Mouse (Mus musculus): ENCODE data around the gene Ninl. TPM values are rescaled to one million over a fixed set of nuclear protein-coding genes. Genes with fewer than 3 reads are reported as not detected.

The Ninl gene
- polyA plus RNA-seq, 1 experiment from 2014 or later: 24.4 TPM

DNA sequence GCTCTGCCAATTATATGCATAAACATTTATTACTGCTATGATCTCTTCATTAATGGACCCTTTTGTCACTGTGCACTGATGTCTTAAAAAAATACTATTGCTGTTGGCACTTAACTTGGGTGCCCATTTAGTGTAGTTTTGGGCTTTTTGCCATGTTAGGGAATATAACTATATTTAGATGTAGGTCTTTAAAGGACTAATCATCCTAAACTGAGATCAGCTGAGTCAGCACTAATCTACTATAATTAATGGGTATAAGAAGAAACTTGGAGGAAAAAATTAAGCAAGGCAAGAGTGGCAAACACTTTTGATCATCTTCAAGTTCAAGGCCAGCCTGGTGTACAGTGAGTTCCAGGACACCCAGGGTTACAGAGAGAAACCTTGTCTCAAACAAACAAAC, 152.9 kb downstream of the Ninl start:
- no peak for ATAC-seq (ENCODE audit: low FRiP score)
- Histone ChIP-seq H3K27ac (no peak overlapping the region), H3K4me3 (replicated peaks) (no peak overlapping the region), H3K9me3 (no peaks in the 10 kb centered on the region), H3K9ac (no peak overlapping the region), H3K27me3 (no peaks in the 10 kb centered on the region), H3K4me1 (no peaks in the 10 kb centered on the region), H3K36me3 (replicated peaks) (no peaks in the 10 kb centered on the region; the same call in 1 of the 2 replicates), H3K4me2 (no peak overlapping the region)

- 84% methylated on average over 1 of the region's 1 CpGs for WGBS
- no peak overlapping the region for H3K4me3 ChIP-seq (replicated peaks)
Measured at GRCm38 (mm10) chr2:150885814-150886213, 153.4 kb downstream of the Ninl start.

DNA sequence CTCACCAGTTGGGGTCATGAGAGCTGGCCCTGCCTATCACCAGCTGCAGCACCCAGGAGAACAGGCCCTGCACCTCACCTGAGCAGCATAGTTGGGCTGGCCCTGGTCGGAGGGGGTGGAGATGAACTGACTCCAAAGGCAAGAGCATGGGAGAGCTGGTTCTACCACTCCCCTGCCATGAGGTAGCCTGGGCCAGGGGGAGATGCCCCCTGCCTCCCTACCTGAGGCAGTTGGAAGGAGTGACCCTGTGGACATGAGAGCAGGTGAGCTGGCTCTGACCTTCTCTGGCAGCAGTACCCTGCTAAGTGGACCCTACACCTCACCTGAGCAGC, 154.4 kb downstream of the Ninl start:
- ATAC-seq (ENCODE audit: low FRiP score): no peak
- no peak overlapping the region for H3K4me2 ChIP-seq
- H3K27me3 ChIP-seq: no peaks in the 10 kb centered on the region
- no peaks in the 10 kb centered on the region for H3K9me3 ChIP-seq
- no peaks in the 10 kb centered on the region; the same call in 1 of the 2 replicates for H3K36me3 ChIP-seq (replicated peaks)
- no peaks in the 10 kb centered on the region for H3K4me1 ChIP-seq
- H3K27ac ChIP-seq: no peak overlapping the region
- WGBS: 89% methylated on average over 1 of the region's 1 CpGs
- H3K4me3 ChIP-seq (replicated peaks): no peak overlapping the region
- no peak overlapping the region for H3K9ac ChIP-seq

More at GRCm38 (mm10) chr2:150885814-150886213, 153.4 kb downstream of the Ninl start:
- H3K9me3 ChIP-seq: no peaks in the 10 kb centered on the region
- ATAC-seq (ENCODE audit: low FRiP score): no peak
- H3K36me3 ChIP-seq (replicated peaks): no peaks in the 10 kb centered on the region; the same call in 1 of the 2 replicates
- no peaks in the 10 kb centered on the region for H3K4me1 ChIP-seq
- H3K9ac ChIP-seq: no peak overlapping the region
- H3K4me2 ChIP-seq: no peak overlapping the region
- H3K27me3 ChIP-seq: no peaks in the 10 kb centered on the region
- H3K27ac ChIP-seq: no peak overlapping the region

Other genes starting within 250 kb of the Ninl start
- 57.2 and 60.1 TPM in 2 replicates for gene Abhd12, start 134.6 kb downstream of the Ninl start, polyA plus RNA-seq (2016; fragmentation: Nextera tagmentation; extraction: Ambion mirVana)
- gene Gins1, start 134.0 kb downstream of the Ninl start, polyA plus RNA-seq (2016; fragmentation: Nextera tagmentation; extraction: Ambion mirVana): 64.0 and 66.8 TPM in 2 replicates
- 44.1 and 47.8 TPM in 2 replicates for gene Nanp, start within 50 bp of the Ninl start, polyA plus RNA-seq (2016; fragmentation: Nextera tagmentation; extraction: Ambion mirVana)
- not detected in 2 replicates for gene Gm14151, start 53.0 kb upstream of the Ninl start, polyA plus RNA-seq (2016; fragmentation: Nextera tagmentation; extraction: Ambion mirVana)
- not detected in 2 replicates for gene Gm14147, start 58.9 kb upstream of the Ninl start, polyA plus RNA-seq (2016; fragmentation: Nextera tagmentation; extraction: Ambion mirVana)